8 mouse cellular contexts compared by ENCODE assay signal in genomic region chr14:25108701-25109290, GRCm38 (mm10).
A peak's percentile ranks its signal among the peaks of the same experiment; 100 is the strongest.
DNase-seq lines count a peak whose midpoint lies in the region; ATAC-seq and TF ChIP-seq lines count a peak whose summit lies in the region.

No protein-coding gene starts in this region.

- no peak for TF ChIP-seq EP300 in liver, embryonic 14.5 days (IDR thresholded peaks at IDR 0.05; ENCODE audit: low read depth)

- no peak overlapping the region for H3K4me3 ChIP-seq in embryonic facial prominence, embryonic 11.5 days (ENCODE audit: low read depth, low read length)
- 0 out of 2 replicates have a peak overlapping the region, but pooled peaks have one; percentile 0 for H3K4me3 ChIP-seq in intestine, postnatal 0 days (ENCODE audit: low read depth, low read length)
- no peak overlapping the region for H3K4me3 ChIP-seq in liver, embryonic 14.5 days (ENCODE audit: insufficient read depth in 1 of 2, low read depth in 2 of 2, low read length in 2 of 2)

- no peaks in the 10 kb centered on the region for H3K9me3 ChIP-seq in embryonic facial prominence, embryonic 11.5 days (replicated peaks; ENCODE audit: control insufficient read depth, low read length)
- no peaks in the 10 kb centered on the region for H3K9me3 ChIP-seq in intestine, postnatal 0 days (ENCODE audit: control insufficient read depth)
- H3K9me3 ChIP-seq in liver, embryonic 14.5 days (ENCODE audit: control insufficient read depth, low read length): no peaks in the 10 kb centered on the region

- peak overlapping the region; percentile 88 for H3K27ac ChIP-seq in embryonic facial prominence, embryonic 11.5 days (replicated peaks; ENCODE audit: low read depth, low read length)
- H3K27ac ChIP-seq in intestine, postnatal 0 days (ENCODE audit: low read depth, low read length): 0 out of 2 replicates have a peak overlapping the region, but pooled peaks have one; percentile 0
- H3K27ac ChIP-seq in liver, embryonic 14.5 days: no peak overlapping the region

- no peaks in the 10 kb centered on the region for H3K36me3 ChIP-seq in embryonic facial prominence, embryonic 11.5 days (replicated peaks; ENCODE audit: control insufficient read depth, insufficient read depth, low read depth, low read length)
- no peaks in the 10 kb centered on the region for H3K36me3 ChIP-seq in intestine, postnatal 0 days (ENCODE audit: control insufficient read depth, insufficient read depth)
- H3K36me3 ChIP-seq in liver, embryonic 14.5 days (replicated peaks; ENCODE audit: control insufficient read depth, insufficient read depth, low read depth): no peaks in the 10 kb centered on the region

- no peak for TF ChIP-seq CTCF in intestine, postnatal 0 days (IDR thresholded peaks at IDR 0.05; ENCODE audit: low read depth)
- no peak for TF ChIP-seq CTCF in liver, embryonic 14.5 days (IDR thresholded peaks at IDR 0.05; ENCODE audit: low read depth)

- WGBS in embryonic facial prominence, embryonic 11.5 days: 1% methylated on average over 8 of the region's 8 CpGs
- 4% methylated on average over 8 of the region's 8 CpGs for WGBS in intestine, postnatal 0 days
- 3% methylated on average over 8 of the region's 8 CpGs for WGBS in liver, embryonic 14.5 days (ENCODE audit: insufficient replicate concordance)

- H3K4me1 ChIP-seq in embryonic facial prominence, embryonic 11.5 days (ENCODE audit: control insufficient read depth, insufficient read depth, low read length): peaks cover 7% of the 10 kb centered on the region
- H3K4me1 ChIP-seq in intestine, postnatal 0 days (replicated peaks; ENCODE audit: control insufficient read depth, insufficient read depth, low read length): peaks cover 12% of the 10 kb centered on the region
- H3K4me1 ChIP-seq in liver, embryonic 14.5 days (replicated peaks; ENCODE audit: control insufficient read depth in 2 of 2, insufficient read depth in 2 of 2, low read length in 1 of 2): peaks cover 0 to 13% of the 10 kb centered on the region in 2 experiments; a peak in 2 of 4 replicates

- H3K27me3 ChIP-seq in embryonic facial prominence, embryonic 11.5 days (ENCODE audit: control insufficient read depth, insufficient read depth, low read length): no peaks in the 10 kb centered on the region
- no peaks in the 10 kb centered on the region for H3K27me3 ChIP-seq in intestine, postnatal 0 days (replicated peaks; ENCODE audit: control insufficient read depth, insufficient read depth, low read length)
- no peaks in the 10 kb centered on the region for H3K27me3 ChIP-seq in liver, embryonic 14.5 days (ENCODE audit: control insufficient read depth, insufficient read depth, low read length)

- no peak overlapping the region; the same call in 1 of the 2 replicates for H3K4me2 ChIP-seq in embryonic facial prominence, embryonic 11.5 days (ENCODE audit: low read depth, low read length)
- peak overlapping the region; percentile 55 for H3K4me2 ChIP-seq in intestine, postnatal 0 days (replicated peaks; ENCODE audit: low read depth)
- H3K4me2 ChIP-seq in liver, embryonic 14.5 days (ENCODE audit: low read depth): peak overlapping the region; percentile 23

- H3K9ac ChIP-seq in embryonic facial prominence, embryonic 11.5 days (replicated peaks; ENCODE audit: low read length): peak overlapping the region; percentile 52
- H3K9ac ChIP-seq in intestine, postnatal 0 days (ENCODE audit: low read depth, low read length): no peak overlapping the region
- H3K9ac ChIP-seq in liver, embryonic 14.5 days (replicated peaks): no peak overlapping the region

- peak; percentile 58 to 65 for DNase-seq in right cerebral cortex, postnatal 10 days (ENCODE audit: low spot score in 2 of 2)
- DNase-seq in right cerebral cortex, adult 2 months (ENCODE audit: low spot score in 2 of 2): no peak
- peak; percentile 85 for DNase-seq in embryonic facial prominence, embryonic 11.5 days (ENCODE audit: low spot score)
- DNase-seq in liver, embryonic 14.5 days (ENCODE audit: low read depth in 3 of 3, low spot score in 3 of 3): no peak
- DNase-seq in ovary, postnatal 36 days (ENCODE audit: low spot score): peak; percentile 46
- DNase-seq in urinary bladder, postnatal 25 days (ENCODE audit: low spot score): no peak
- DNase-seq in c-Kit-positive CD71-positive TER-119-positive erythroid progenitor cells, embryonic 14.5 days (ENCODE audit: low spot score): no peak

- peak; percentile 93 for ATAC-seq in embryonic facial prominence, embryonic 11.5 days (replicated peaks; ENCODE audit: insufficient number of reproducible peaks, low FRiP score, low TSS enrichment, low read depth)
- ATAC-seq in intestine, postnatal 0 days: peak; percentile 72
- no peak for ATAC-seq in liver, embryonic 14.5 days (ENCODE audit: insufficient read depth)

Comparison
In these comparisons a context has a peak if more than half of its experiments do, and no peak if none do; other contexts are left out.
1. DNase-seq: peak in right cerebral cortex, postnatal 10 days (2 of 2), embryonic facial prominence, embryonic 11.5 days (single experiment) and ovary, postnatal 36 days (single experiment); none in right cerebral cortex, adult 2 months (0 of 2), liver, embryonic 14.5 days (0 of 3), urinary bladder, postnatal 25 days (single experiment) and c-Kit-positive CD71-positive TER-119-positive erythroid progenitor cells, embryonic 14.5 days (single experiment).